Mouse (Mus musculus) hindbrain, embryonic 11.5 days (tissue): Measurements from ENCODE around the gene Hcrt. TPM values are rescaled to one million over a fixed set of nuclear protein-coding genes. Genes with fewer than 3 reads are reported as not detected.

Experiments
- ATAC-seq: fragments of 200-750 bp; cut with Nextera tagmentation; 2 replicates; pipeline ENCODE4 v1.8.0; 2017; ENCODE audit warnings: mild to moderate bottlenecking, moderate TSS enrichment, moderate library complexity; ENCODE audit not compliant: low FRiP score
- DNase-seq: peaks from one replicate; pipeline ENCODE4 v3.0.0-alpha.2; 2015; ENCODE audit warnings: low spot score
- H3K27ac ChIP-seq: fragments of 300-500 bp; sonication (generic); 2 replicates; pipeline ENCODE4 v1.5.1; 2014; ENCODE audit warnings: mild to moderate bottlenecking, low read depth, low read length
- H3K27me3 ChIP-seq: fragments of 300-500 bp; sonication (generic); 2 replicates; pipeline ENCODE4 v1.6.1; 2014; ENCODE audit warnings: mild to moderate bottlenecking, low read length, moderate library complexity, mixed read lengths; ENCODE audit not compliant: control insufficient read depth, insufficient read depth
- H3K36me3 ChIP-seq: fragments of 300-500 bp; sonication (generic); 2 replicates; pipeline ENCODE4 v1.6.1; 2014; ENCODE audit warnings: mild to moderate bottlenecking, low read length, moderate library complexity, mixed read lengths; ENCODE audit not compliant: control insufficient read depth, insufficient read depth
- H3K4me1 ChIP-seq: fragments of 300-500 bp; sonication (generic); replicated peaks from 2 replicates; pipeline ENCODE4 v1.6.1; 2014; ENCODE audit warnings: low read length, mixed read lengths; ENCODE audit not compliant: control insufficient read depth, insufficient read depth
- H3K4me2 ChIP-seq: fragments of 300-500 bp; sonication (generic); replicated peaks from 2 replicates; pipeline ENCODE4 v1.6.1; 2014; ENCODE audit warnings: mild to moderate bottlenecking, low read depth, low read length
- H3K4me3 ChIP-seq: fragments of 300-500 bp; sonication (generic); 2 replicates; pipeline ENCODE4 v1.5.1; 2014; ENCODE audit warnings: low read depth, low read length
- H3K9ac ChIP-seq: fragments of 300-500 bp; sonication (generic); 2 replicates; pipeline ENCODE4 v1.6.1; 2014; ENCODE audit warnings: low read depth, low read length
- H3K9me3 ChIP-seq: fragments of 300-500 bp; sonication (generic); 2 replicates; pipeline ENCODE4 v1.6.1; 2016; ENCODE audit warnings: low read length; ENCODE audit not compliant: control insufficient read depth
- WGBS: fragments of 180-500 bp; shearing (Covaris S2); extraction: QIAGEN DNeasy Blood & Tissue Kit; methylation state at CpG from one replicate; pipeline ENCODE4 v1.1.7; 2014; 5-methylcytosine and 5-hydroxymethylcytosine counted together
- polyA plus RNA-seq: library from polyadenylated mRNA; unstranded; fragments of >200 nt; fragmentation: Nextera tagmentation; extraction: Ambion mirVana; gene quantifications from 2 replicates; pipeline ENCODE4 v1.2.1, GENCODE M21; 2014

Hcrt gene
- polyA plus RNA-seq, 1 experiment from 2014 or later, result not detected

GRCm38 (mm10) chr11:100714534-100714915, 48.2 kb downstream of the Hcrt start:
- Histone ChIP-seq H3K27me3 (no peaks in the 10 kb centered on the region), H3K9ac (no peak overlapping the region), H3K4me1 (peaks cover 9% of the 10 kb centered on the region), H3K4me3 (no peak overlapping the region), H3K27ac (0 out of 2 replicates have a peak overlapping the region, but pooled peaks have one; percentile 10), H3K36me3 (peaks cover 2% of the 10 kb centered on the region; the same call in 1 of the 2 replicates), H3K4me2 (peak overlapping the region; percentile 35; the same call in 1 of the 2 replicates), H3K9me3 (no peaks in the 10 kb centered on the region)
- peak; percentile 84 for DNase-seq
- WGBS, result 42% methylated on average over 6 of the region's 6 CpGs
- ATAC-seq, result peak; percentile 33

- Histone ChIP-seq H3K4me3 (peak within 1 kb of the TSS; percentile 21; the same call in 1 of the 2 replicates), H3K27me3 (no peaks in the 10 kb centered on the region), H3K4me2 (peak within 1 kb of the TSS; percentile 35), H3K9ac (peak within 1 kb of the TSS; percentile 27), H3K4me1 (peaks cover 9% of the 10 kb centered on the region), H3K36me3 (peaks cover 7% of the 10 kb centered on the region; the same call in 1 of the 2 replicates), H3K9me3 (no peaks in the 10 kb centered on the region), H3K27ac (0 out of 2 replicates have a peak within 1 kb of the TSS, but pooled peaks have one; percentile 30)
- 3% methylated on average over 38 of the region's 38 CpGs for WGBS
- ATAC-seq (no peak), DNase-seq (peak; percentile 64)
Measured at GRCm38 (mm10) chr11:100713735-100714533, 48.8 kb downstream of the Hcrt start, which contains the start of gene Hspb9. Gene Hspb9 (plus strand): TSS chr11:100713850.

DNA sequence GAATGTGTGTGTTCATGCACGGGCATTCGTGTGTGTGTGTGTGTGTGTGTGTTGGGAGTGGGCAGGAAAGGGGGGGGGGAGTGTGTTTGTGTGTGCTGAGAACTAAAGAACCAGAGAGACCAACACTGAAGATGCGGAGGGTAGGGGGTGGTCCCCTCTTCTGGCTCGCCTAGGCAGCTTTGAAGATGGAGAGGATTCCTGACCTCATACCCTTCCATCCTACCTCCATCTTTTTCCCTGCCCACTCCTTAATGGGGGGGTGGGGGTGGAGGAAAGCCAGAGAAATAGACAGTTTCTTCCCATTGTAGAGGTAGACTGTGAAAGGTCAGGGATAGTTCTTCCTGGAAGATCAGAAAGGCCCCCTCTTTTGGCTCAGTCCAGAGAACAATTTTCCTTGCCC, 49.6 kb downstream of the Hcrt start:
- no peak for ATAC-seq
- Histone ChIP-seq H3K4me1 (peaks cover 9% of the 10 kb centered on the region), H3K27me3 (no peaks in the 10 kb centered on the region), H3K4me3 (no peak overlapping the region), H3K9ac (peak overlapping the region; percentile 27; the same call in 1 of the 2 replicates), H3K4me2 (no peak overlapping the region), H3K9me3 (no peaks in the 10 kb centered on the region), H3K27ac (no peak overlapping the region), H3K36me3 (peaks cover 8% of the 10 kb centered on the region; the same call in 1 of the 2 replicates)
- DNase-seq, result peak; percentile 9
- 65% methylated on average over 4 of the region's 4 CpGs for WGBS

DNA sequence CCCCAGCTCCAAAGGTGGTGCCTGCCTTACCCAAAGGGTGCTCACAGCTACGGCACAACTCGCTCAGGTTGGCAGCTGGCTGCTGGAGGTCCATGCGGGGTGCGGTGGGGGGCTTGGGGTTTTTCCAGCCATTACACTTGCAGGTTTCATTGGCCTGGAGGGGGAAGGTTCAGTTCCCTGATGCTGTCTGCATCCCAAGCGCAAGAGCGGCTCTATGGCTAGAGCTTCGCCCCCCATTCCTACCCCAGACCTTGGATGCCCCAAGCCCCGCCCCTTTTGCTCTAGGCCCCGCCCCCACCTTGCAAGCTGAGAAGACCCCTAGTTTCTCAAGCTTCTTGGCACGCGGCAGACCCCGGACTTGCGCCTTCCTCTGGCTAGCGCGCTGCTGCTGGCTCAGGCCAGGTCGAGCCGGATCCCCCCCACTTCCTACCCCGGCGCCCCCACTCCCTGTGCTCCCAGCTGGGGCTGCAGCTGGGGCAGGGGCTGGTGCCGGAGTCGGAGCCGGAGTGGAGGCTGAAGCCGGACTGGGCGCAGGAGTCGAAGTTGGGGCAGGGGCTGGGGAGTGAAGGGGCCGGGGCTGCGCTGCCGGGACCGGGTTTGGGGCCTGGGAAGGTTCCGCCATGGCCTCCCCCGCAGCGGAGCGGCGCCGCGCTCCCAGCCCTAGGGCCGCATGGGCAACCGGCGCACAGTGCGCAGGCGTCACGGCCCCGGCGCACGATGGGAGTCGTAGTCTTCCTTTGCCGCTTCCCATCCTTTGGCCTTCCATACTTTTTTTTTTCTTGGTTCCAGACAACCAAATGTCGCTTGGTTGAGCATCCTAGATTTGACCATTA, 50.7 kb downstream of the Hcrt start, which contains the start of gene Kat2a:
Gene Kat2a, minus strand, starts transcription at position 683 of the 833 bp plus-strand sequence.
- peak within 1 kb of the TSS; percentile 72 for H3K27ac ChIP-seq
- H3K4me2 ChIP-seq, result peak within 1 kb of the TSS; percentile 66
- ATAC-seq, result peak; percentile 87
- peaks cover 9% of the 10 kb centered on the region for H3K4me1 ChIP-seq
- no peaks in the 10 kb centered on the region for H3K9me3 ChIP-seq
- peak; percentile 90 for DNase-seq
- H3K4me3 ChIP-seq, result peak within 1 kb of the TSS; percentile 95
- peak within 1 kb of the TSS; percentile 94 for H3K9ac ChIP-seq
- H3K36me3 ChIP-seq, result peaks cover 8% of the 10 kb centered on the region; the same call in 1 of the 2 replicates
- 5% methylated on average over 29 of the region's 48 CpGs for WGBS
- H3K27me3 ChIP-seq, result no peaks in the 10 kb centered on the region

Other genes starting within 250 kb of the Hcrt start
- 259 and 306 TPM in 2 replicates for gene Acly, start 234.9 kb downstream of the Hcrt start, polyA plus RNA-seq
- gene Ttc25, start 217.3 kb downstream of the Hcrt start, polyA plus RNA-seq, result 2.6 and 2.8 TPM in 2 replicates
- gene Cnp, start 188.0 kb downstream of the Hcrt start, polyA plus RNA-seq, result 17.4 and 17.8 TPM in 2 replicates
- 108 and 109 TPM in 2 replicates for gene Nkiras2, start 143.7 kb downstream of the Hcrt start, polyA plus RNA-seq
- 95.3 and 105 TPM in 2 replicates for gene Dnajc7, start 142.8 kb downstream of the Hcrt start, polyA plus RNA-seq
- 0.08 and 0.71 TPM in 2 replicates for gene Zfp385c, start 70.5 kb downstream of the Hcrt start, polyA plus RNA-seq
- 1.8 and 1.9 TPM in 2 replicates for gene Dhx58, start 58.7 kb downstream of the Hcrt start, polyA plus RNA-seq
- 47.2 and 50.3 TPM in 2 replicates for gene Kat2a, start 50.5 kb downstream of the Hcrt start, polyA plus RNA-seq
- 0.50 and 0.82 TPM in 2 replicates for gene Hspb9, start 49.1 kb downstream of the Hcrt start, polyA plus RNA-seq
- gene Rab5c, start 24.7 kb downstream of the Hcrt start, polyA plus RNA-seq, result 76.6 and 87.5 TPM in 2 replicates
- 3.8 and 5.7 TPM in 2 replicates for gene Kcnh4, start 3.0 kb downstream of the Hcrt start, polyA plus RNA-seq
- gene Ghdc, start 8.0 kb upstream of the Hcrt start, polyA plus RNA-seq, result 1.1 and 2.1 TPM in 2 replicates
- gene Stat5b, start 87.8 kb upstream of the Hcrt start, polyA plus RNA-seq, result 13.4 and 14.8 TPM in 2 replicates
- gene Stat5a, start 96.4 kb upstream of the Hcrt start, polyA plus RNA-seq, result 1.4 and 1.8 TPM in 2 replicates
- 25.6 and 33.3 TPM in 2 replicates for gene Stat3, start 176.6 kb upstream of the Hcrt start, polyA plus RNA-seq
- gene Cavin1, start 208.0 kb upstream of the Hcrt start, polyA plus RNA-seq, result 11.9 and 13.2 TPM in 2 replicates
- gene Atp6v0a1, start 246.5 kb upstream of the Hcrt start, polyA plus RNA-seq, result 48.5 and 49.3 TPM in 2 replicates